Mouse (Mus musculus) testis, postnatal 14 days (tissue): ENCODE results near the gene Sgpp2.

ENCODE experiments used
- DNase-seq: peaks from one replicate; pipeline ENCODE4 v3.0.0; 2021; ENCODE audit warnings: low spot score

Gene Sgpp2

GRCm38 (mm10) chr1:78451070-78451854, 141.1 kb downstream of the Sgpp2 start:
- DNase-seq: no peak

- DNase-seq: no peak
These were observed 142.4 kb downstream of the Sgpp2 start for GRCm38 (mm10) chr1:78452544-78452943.

GRCm38 (mm10) chr1:78453886-78454285, 143.7 kb downstream of the Sgpp2 start:
- no peak for DNase-seq

- no peak for DNase-seq
These were observed 144.5 kb downstream of the Sgpp2 start for GRCm38 (mm10) chr1:78454659-78455058.
